Mouse (Mus musculus): ENCODE measurements around the gene Cdh1. TPM values are rescaled to one million over a fixed set of nuclear protein-coding genes. Genes with fewer than 3 reads are reported as not detected.

The Cdh1 gene
- total and polyA plus RNA-seq, 2 experiments from 2014 or later = 6.6 to 6.7 TPM

- Histone ChIP-seq H3K9ac (replicated peaks; ENCODE audit: low read length) (no peak overlapping the region), H3K27me3 (ENCODE audit: insufficient read depth, low read length) (no peaks in the 10 kb centered on the region), H3K4me2 (ENCODE audit: low read depth, low read length) (no peak overlapping the region), H3K4me3 (ENCODE audit: low read length) (no peak overlapping the region), H3K27ac (no peak overlapping the region), H3K36me3 (ENCODE audit: insufficient read depth, low read length) (no peaks in the 10 kb centered on the region), H3K4me1 (ENCODE audit: insufficient read depth, low read length) (peaks cover 3% of the 10 kb centered on the region; the same call in 1 of the 2 replicates), H3K9me3 (ENCODE audit: low read length) (no peaks in the 10 kb centered on the region)
- WGBS = 62% methylated on average over 2 of the region's 2 CpGs
- ATAC-seq (no peak), DNase-seq (ENCODE audit: low spot score) (no peak)
- TF ChIP-seq CTCF (IDR thresholded peaks at IDR 0.05; ENCODE audit: low read depth) = no peak
Observed at GRCm38 (mm10) chr8:106620488-106620887, 17.3 kb downstream of the Cdh1 start.

- no peak for ATAC-seq
- 72% methylated on average over 5 of the region's 5 CpGs for WGBS
Observed at GRCm38 (mm10) chr8:106623016-106623415, 19.9 kb downstream of the Cdh1 start.

GRCm38 (mm10) chr8:106623451-106623850 lies 20.3 kb downstream of the Cdh1 start:
- no peaks in the 10 kb centered on the region for H3K36me3 ChIP-seq (ENCODE audit: insufficient read depth, low read length)
- no peak overlapping the region for H3K4me2 ChIP-seq (ENCODE audit: low read depth, low read length)
- no peak overlapping the region for H3K4me3 ChIP-seq (ENCODE audit: low read length)
- no peak overlapping the region for H3K27ac ChIP-seq
- H3K4me1 ChIP-seq (ENCODE audit: insufficient read depth, low read length) = peaks cover 3% of the 10 kb centered on the region; the same call in 1 of the 2 replicates
- ATAC-seq (no peak), DNase-seq (ENCODE audit: low spot score) (no peak)
- no peaks in the 10 kb centered on the region for H3K27me3 ChIP-seq (ENCODE audit: insufficient read depth, low read length)
- no peak overlapping the region for H3K9ac ChIP-seq (replicated peaks; ENCODE audit: low read length)
- 94% methylated on average over 3 of the region's 3 CpGs for WGBS
- H3K9me3 ChIP-seq (ENCODE audit: low read length) = no peaks in the 10 kb centered on the region
- no peak for TF ChIP-seq CTCF (IDR thresholded peaks at IDR 0.05; ENCODE audit: low read depth)

More at GRCm38 (mm10) chr8:106623016-106623415, 19.9 kb downstream of the Cdh1 start:
- Histone ChIP-seq H3K9me3 (ENCODE audit: low read length) (no peaks in the 10 kb centered on the region), H3K4me1 (ENCODE audit: insufficient read depth, low read length) (peaks cover 3% of the 10 kb centered on the region; the same call in 1 of the 2 replicates), H3K27ac (no peak overlapping the region), H3K9ac (replicated peaks; ENCODE audit: low read length) (no peak overlapping the region), H3K4me3 (ENCODE audit: low read length) (no peak overlapping the region), H3K4me2 (ENCODE audit: low read depth, low read length) (no peak overlapping the region), H3K36me3 (ENCODE audit: insufficient read depth, low read length) (no peaks in the 10 kb centered on the region), H3K27me3 (ENCODE audit: insufficient read depth, low read length) (no peaks in the 10 kb centered on the region)
- no peak for DNase-seq (ENCODE audit: low spot score)
- no peak for TF ChIP-seq CTCF (IDR thresholded peaks at IDR 0.05; ENCODE audit: low read depth)

GRCm38 (mm10) chr8:106623954-106624353 lies 20.8 kb downstream of the Cdh1 start:
- Histone ChIP-seq H3K36me3 (ENCODE audit: insufficient read depth, low read length) (no peaks in the 10 kb centered on the region), H3K9me3 (ENCODE audit: low read length) (no peaks in the 10 kb centered on the region), H3K27me3 (ENCODE audit: insufficient read depth, low read length) (no peaks in the 10 kb centered on the region), H3K4me1 (ENCODE audit: insufficient read depth, low read length) (peaks cover 3% of the 10 kb centered on the region; the same call in 1 of the 2 replicates), H3K27ac (no peak overlapping the region), H3K9ac (replicated peaks; ENCODE audit: low read length) (no peak overlapping the region), H3K4me3 (ENCODE audit: low read length) (no peak overlapping the region), H3K4me2 (ENCODE audit: low read depth, low read length) (no peak overlapping the region)
- ATAC-seq = no peak
- no peak for DNase-seq (ENCODE audit: low spot score)
- no peak for TF ChIP-seq CTCF (IDR thresholded peaks at IDR 0.05; ENCODE audit: low read depth)

GRCm38 (mm10) chr8:106624743-106625142 lies 21.6 kb downstream of the Cdh1 start:
- no peak for TF ChIP-seq CTCF (IDR thresholded peaks at IDR 0.05; ENCODE audit: low read depth)
- Histone ChIP-seq H3K4me1 (ENCODE audit: insufficient read depth, low read length) (no peaks in the 10 kb centered on the region), H3K9ac (replicated peaks; ENCODE audit: low read length) (no peak overlapping the region), H3K4me2 (ENCODE audit: low read depth, low read length) (no peak overlapping the region), H3K27ac (no peak overlapping the region), H3K36me3 (ENCODE audit: insufficient read depth, low read length) (no peaks in the 10 kb centered on the region), H3K9me3 (ENCODE audit: low read length) (no peaks in the 10 kb centered on the region), H3K4me3 (ENCODE audit: low read length) (no peak overlapping the region), H3K27me3 (ENCODE audit: insufficient read depth, low read length) (no peaks in the 10 kb centered on the region)
- 82% methylated on average over 3 of the region's 3 CpGs for WGBS
- DNase-seq (ENCODE audit: low spot score) (no peak), ATAC-seq (no peak)

- 67% methylated on average over 9 of the region's 9 CpGs for WGBS
- TF ChIP-seq CTCF (IDR thresholded peaks at IDR 0.05; ENCODE audit: low read depth) = no peak
- no peaks in the 10 kb centered on the region for H3K27me3 ChIP-seq (ENCODE audit: insufficient read depth, low read length)
- DNase-seq (ENCODE audit: low spot score) (no peak), ATAC-seq (no peak)
- H3K4me2 ChIP-seq (ENCODE audit: low read depth, low read length) = no peak overlapping the region
- H3K9me3 ChIP-seq (ENCODE audit: low read length) = no peaks in the 10 kb centered on the region
- no peak overlapping the region for H3K4me3 ChIP-seq (ENCODE audit: low read length)
- H3K4me1 ChIP-seq (ENCODE audit: insufficient read depth, low read length) = no peaks in the 10 kb centered on the region
- H3K27ac ChIP-seq = no peak overlapping the region
- no peaks in the 10 kb centered on the region for H3K36me3 ChIP-seq (ENCODE audit: insufficient read depth, low read length)
- no peak overlapping the region for H3K9ac ChIP-seq (replicated peaks; ENCODE audit: low read length)
Observed at GRCm38 (mm10) chr8:106626096-106626865, 23.1 kb downstream of the Cdh1 start.

GRCm38 (mm10) chr8:106628291-106628964 lies 25.3 kb downstream of the Cdh1 start:
- ATAC-seq (no peak), DNase-seq (ENCODE audit: low spot score) (no peak)
- Histone ChIP-seq H3K36me3 (ENCODE audit: insufficient read depth, low read length) (no peaks in the 10 kb centered on the region), H3K4me1 (ENCODE audit: insufficient read depth, low read length) (no peaks in the 10 kb centered on the region), H3K4me3 (ENCODE audit: low read length) (no peak overlapping the region), H3K9ac (replicated peaks; ENCODE audit: low read length) (no peak overlapping the region), H3K4me2 (ENCODE audit: low read depth, low read length) (no peak overlapping the region), H3K27me3 (ENCODE audit: insufficient read depth, low read length) (no peaks in the 10 kb centered on the region), H3K27ac (no peak overlapping the region), H3K9me3 (ENCODE audit: low read length) (no peaks in the 10 kb centered on the region)
- no peak for TF ChIP-seq CTCF (IDR thresholded peaks at IDR 0.05; ENCODE audit: low read depth)
- WGBS = 79% methylated on average over 11 of the region's 11 CpGs
